Mouse (Mus musculus) G1E (cell line): ENCODE measurements around the gene Rcan1. TPM values are rescaled to one million over a fixed set of nuclear protein-coding genes. Genes with fewer than 3 reads are reported as not detected.

Experiments
- ATAC-seq: 2 replicates; pipeline ENCODE4 v1.8.0; 2016; ENCODE audit warnings: mild to moderate bottlenecking; ENCODE audit not compliant: insufficient number of reproducible peaks, poor library complexity, low FRiP score, severe bottlenecking; ENCODE audit errors: extremely low read depth
- DNase-seq: peaks from one replicate; pipeline ENCODE4 v3.0.0; 2012; ENCODE audit warnings: low spot score
- H3K27me3 ChIP-seq: 2 replicates; pipeline ENCODE4 v1.6.1; 2012; ENCODE audit warnings: mild to moderate bottlenecking, low read length, inconsistent platforms; ENCODE audit not compliant: insufficient read depth
- H3K36me3 ChIP-seq: replicated peaks from 2 replicates; pipeline ENCODE3; 2012; ENCODE audit warnings: mild to moderate bottlenecking, inconsistent platforms
- H3K4me1 ChIP-seq: 2 replicates; pipeline ENCODE4 v1.6.1; 2012; ENCODE audit warnings: low read depth, low read length, inconsistent platforms, mixed read lengths; ENCODE audit not compliant: insufficient read depth
- H3K4me3 ChIP-seq: 2 replicates; pipeline ENCODE4 v1.5.1; 2012; ENCODE audit warnings: low read depth, mild to moderate bottlenecking, inconsistent platforms, low read length, moderate library complexity, mixed read lengths
- H3K9me3 ChIP-seq: replicated peaks from 2 replicates; pipeline ENCODE4 v1.6.1; 2012; ENCODE audit warnings: inconsistent platforms
- CTCF ChIP-seq: IDR thresholded peaks from 2 replicates; pipeline ENCODE4 v1.5.1; 2012; ENCODE audit warnings: low read depth, low read length, inconsistent platforms, mixed read lengths
- GATA1 ChIP-seq: IDR thresholded peaks from 2 replicates; pipeline ENCODE4 v1.6.1; 2012; ENCODE audit warnings: borderline replicate concordance, low read length, inconsistent platforms, mixed read lengths
- GATA2 ChIP-seq: IDR thresholded peaks from 2 replicates; pipeline ENCODE4 v1.6.1; 2012; ENCODE audit warnings: low read depth, low read length, inconsistent platforms, borderline replicate concordance
- POLR2AphosphoS5 ChIP-seq: IDR thresholded peaks from 2 replicates; pipeline ENCODE4 v1.6.1; 2012; ENCODE audit warnings: low read depth, low read length, inconsistent platforms; ENCODE audit not compliant: insufficient replicate concordance
- TAL1 ChIP-seq: conservative IDR thresholded peaks from 2 replicates; pipeline ENCODE4 v1.6.1; 2012; ENCODE audit warnings: low read depth, low read length, inconsistent platforms, mixed read lengths
- polyA plus RNA-seq: library from polyadenylated mRNA; stranded (reverse); fragments of >175 nt; gene quantifications from 2 replicates; pipeline ENCODE4 v1.2.3, GENCODE M21; 2012
- total RNA-seq, 2 experiments: library from RNA; stranded (forward) in 1 of 2; stranded (reverse) in 1 of 2; fragments of 200-1000 nt in 1 of 2; fragments of >200 nt in 1 of 2; fragmentation: Nextera tagmentation in 1 of 2; gene quantifications; 2 replicates each; pipeline ENCODE4 v1.2.3; 2014 to 2017

Rcan1 gene
- total and polyA plus RNA-seq, 3 experiments: 12.3 to 16.1 (median 14.2) TPM

GRCm38 (mm10) chr16:92357566-92357965 is 113.1 kb downstream of the Rcan1 start:
- DNase-seq (no peak), ATAC-seq (no peak)
- H3K27me3 ChIP-seq: peaks cover 51% of the 10 kb centered on the region
- peaks cover 52% of the 10 kb centered on the region for H3K4me1 ChIP-seq
- no peaks in the 10 kb centered on the region for H3K9me3 ChIP-seq
- H3K36me3 ChIP-seq: no peaks in the 10 kb centered on the region
- TF ChIP-seq GATA1 (no peak), POLR2AphosphoS5 (no peak), GATA2 (no peak), TAL1 (no peak), CTCF (no peak)
- H3K4me3 ChIP-seq: no peak overlapping the region

DNA sequence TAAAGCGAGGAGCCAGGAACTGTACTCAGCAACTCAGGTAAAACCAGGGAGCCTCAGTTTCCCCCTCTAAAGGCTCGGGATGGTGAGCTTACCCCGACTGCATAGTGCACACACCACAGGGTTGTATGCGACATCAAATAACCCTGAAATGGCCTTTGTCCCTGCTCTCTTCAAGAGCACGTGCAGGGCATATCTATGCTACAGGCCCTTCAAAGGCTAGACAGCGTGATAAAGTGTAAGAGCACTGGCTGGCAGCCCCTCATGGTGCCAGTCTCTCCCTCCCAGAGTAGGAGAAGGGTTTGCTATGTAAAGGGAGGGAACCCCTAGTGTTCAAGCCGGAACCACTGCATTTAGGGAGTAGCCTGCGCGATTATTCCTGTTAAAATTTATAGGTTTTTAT is 113.6 kb downstream of the Rcan1 start:
- TF ChIP-seq CTCF (no peak), TAL1 (no peak), GATA1 (no peak), POLR2AphosphoS5 (no peak), GATA2 (no peak)
- Histone ChIP-seq H3K27me3 (peaks cover 46% of the 10 kb centered on the region), H3K9me3 (no peaks in the 10 kb centered on the region), H3K36me3 (no peaks in the 10 kb centered on the region), H3K4me3 (no peak overlapping the region), H3K4me1 (peaks cover 52% of the 10 kb centered on the region)
- ATAC-seq (no peak), DNase-seq (no peak)

- Histone ChIP-seq H3K36me3 (no peaks in the 10 kb centered on the region), H3K4me1 (peaks cover 52% of the 10 kb centered on the region), H3K4me3 (peak overlapping the region; percentile 59; the same call in 1 of the 2 replicates), H3K27me3 (peaks cover 46% of the 10 kb centered on the region), H3K9me3 (no peaks in the 10 kb centered on the region)
- no peak for ATAC-seq
- TF ChIP-seq CTCF: no peak
- no peak for TF ChIP-seq GATA2
- no peak for TF ChIP-seq GATA1
- TF ChIP-seq POLR2AphosphoS5: no peak
- TF ChIP-seq TAL1: no peak
- DNase-seq: no peak
Observed at GRCm38 (mm10) chr16:92355982-92356381, 114.7 kb downstream of the Rcan1 start.

GRCm38 (mm10) chr16:92355366-92355765 is 115.3 kb downstream of the Rcan1 start:
- ATAC-seq (peak; percentile 78), DNase-seq (peak; percentile 33)
- TF ChIP-seq POLR2AphosphoS5 (no peak), GATA2 (no peak), CTCF (no peak), TAL1 (0 out of 2 replicates have a peak, but pooled peaks have one; percentile 17)
- H3K9me3 ChIP-seq: no peaks in the 10 kb centered on the region
- no peaks in the 10 kb centered on the region for H3K36me3 ChIP-seq
- peak overlapping the region; percentile 59; the same call in 1 of the 2 replicates for H3K4me3 ChIP-seq
- H3K4me1 ChIP-seq: peaks cover 52% of the 10 kb centered on the region
- H3K27me3 ChIP-seq: peaks cover 41% of the 10 kb centered on the region

- ATAC-seq: no peak
- Histone ChIP-seq H3K9me3 (no peaks in the 10 kb centered on the region), H3K4me1 (peaks cover 46% of the 10 kb centered on the region), H3K4me3 (no peak overlapping the region), H3K27me3 (peaks cover 30% of the 10 kb centered on the region), H3K36me3 (no peaks in the 10 kb centered on the region)
- no peak for DNase-seq
- TF ChIP-seq GATA2: no peak
- TF ChIP-seq CTCF: no peak
- TF ChIP-seq POLR2AphosphoS5: no peak
- TF ChIP-seq GATA1: no peak
- no peak for TF ChIP-seq TAL1
Observed at GRCm38 (mm10) chr16:92353897-92354296, 116.8 kb downstream of the Rcan1 start.

- TF ChIP-seq CTCF (no peak), GATA1 (no peak)
- H3K9me3 ChIP-seq: no peaks in the 10 kb centered on the region
- DNase-seq (no peak), ATAC-seq (no peak)
- no peak overlapping the region for H3K4me3 ChIP-seq
- H3K4me1 ChIP-seq: peaks cover 43% of the 10 kb centered on the region
- H3K27me3 ChIP-seq: peaks cover 30% of the 10 kb centered on the region
- H3K36me3 ChIP-seq: no peaks in the 10 kb centered on the region
Observed at GRCm38 (mm10) chr16:92353295-92353694, 117.4 kb downstream of the Rcan1 start.

DNA sequence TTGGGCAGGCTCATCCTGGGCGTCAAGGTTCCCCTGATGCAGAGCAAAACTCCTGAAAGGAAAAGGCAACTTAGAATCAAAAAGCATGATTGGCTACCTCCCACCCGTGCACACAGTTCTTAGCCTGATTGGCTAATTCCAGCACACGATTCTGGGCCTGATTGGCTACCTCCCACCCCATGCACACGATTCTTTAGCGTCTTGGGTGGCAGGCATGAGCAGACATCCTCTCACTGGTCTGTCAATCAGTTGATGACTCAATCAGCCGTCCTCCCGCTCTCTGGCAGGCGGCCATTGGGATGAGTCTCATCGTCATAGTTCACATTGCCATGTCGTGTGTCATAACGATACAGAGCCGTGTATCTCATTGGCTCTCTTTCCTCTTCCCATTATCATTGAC is 121.7 kb downstream of the Rcan1 start:
- ATAC-seq: no peak
- Histone ChIP-seq H3K4me3 (no peak overlapping the region), H3K9me3 (no peaks in the 10 kb centered on the region), H3K36me3 (no peaks in the 10 kb centered on the region), H3K4me1 (peaks cover 35% of the 10 kb centered on the region), H3K27me3 (peaks cover 15% of the 10 kb centered on the region)
- DNase-seq: no peak
- no peak for TF ChIP-seq GATA2
- TF ChIP-seq GATA1: no peak
- TF ChIP-seq TAL1: no peak
- TF ChIP-seq CTCF: no peak
- no peak for TF ChIP-seq POLR2AphosphoS5
